In genomic region chr11:80872509-80873474, GRCm38 (mm10) we compare ENCODE assay signal across 9 mouse cellular contexts. TPM values are rescaled to one million over a fixed set of nuclear protein-coding genes. Genes with fewer than 3 reads are reported as not detected.
DNase-seq lines count a peak whose midpoint lies in the region; ATAC-seq and TF ChIP-seq lines count a peak whose summit lies in the region.
"Had no signal": no experiment of that assay in that cellular context is flagged by ENCODE, and none has a peak within 500 bp of the region (broad histone marks: within the 10 kb centered on the region; RNA-seq: fewer than 3 reads in every experiment).

No protein-coding gene starts in this region.

- ATAC-seq in erythroblast, adult 5-6 weeks (replicated peaks; ENCODE audit: low FRiP score, poor library complexity, severe bottlenecking), result peak; percentile 80
- ATAC-seq in intestine, embryonic 15.5 days, result peak; percentile 73
- no peak for ATAC-seq in lung, embryonic 14.5 days (ENCODE audit: insufficient read depth)
- no peak for ATAC-seq in inflammation-experienced regulatory T-cells, adult 6 months

- H3K9ac ChIP-seq in intestine, embryonic 15.5 days, result no peak overlapping the region
- H3K9ac ChIP-seq in lung, embryonic 14.5 days, result no peak overlapping the region

- 61% methylated on average over 17 of the region's 17 CpGs for WGBS in intestine, embryonic 15.5 days
- 60% methylated on average over 17 of the region's 17 CpGs for WGBS in lung, embryonic 14.5 days

- H3K27ac ChIP-seq in bone marrow macrophage, adult 2 months (ENCODE audit: insufficient read depth, low read depth, low read length), result no peak overlapping the region
- no peak overlapping the region for H3K27ac ChIP-seq in intestine, embryonic 15.5 days
- H3K27ac ChIP-seq in lung, embryonic 14.5 days (ENCODE audit: low read depth), result no peak overlapping the region

- no peak for TF ChIP-seq POLR2A in bone marrow macrophage, adult 2 months (IDR thresholded peaks at IDR 0.05; ENCODE audit: borderline replicate concordance, low read depth, low read length)

- no peak overlapping the region for H3K4me2 ChIP-seq in intestine, embryonic 15.5 days (replicated peaks)
- H3K4me2 ChIP-seq in lung, embryonic 14.5 days, result no peak overlapping the region

- H3K36me3 ChIP-seq in intestine, embryonic 15.5 days, result no peaks in the 10 kb centered on the region
- no peaks in the 10 kb centered on the region for H3K36me3 ChIP-seq in lung, embryonic 14.5 days (ENCODE audit: insufficient read depth)

- no peaks in the 10 kb centered on the region for H3K9me3 ChIP-seq in intestine, embryonic 15.5 days
- no peaks in the 10 kb centered on the region for H3K9me3 ChIP-seq in lung, embryonic 14.5 days (ENCODE audit: low read depth, low read length)

- peak; percentile 39 for DNase-seq in right cerebral cortex, adult 18-20 months
- DNase-seq in right cerebral cortex, postnatal 36 days (ENCODE audit: low spot score in 2 of 2), result no peak
- peak; percentile 82 for DNase-seq in lung, embryonic 14.5 days
- DNase-seq in spleen, adult 12 weeks (ENCODE audit: low spot score), result peak; percentile 50

- TF ChIP-seq CTCF in bone marrow macrophage, adult 2 months (IDR thresholded peaks at IDR 0.05; ENCODE audit: low read depth, low read length), result peak; percentile 39
- peak; percentile 84 for TF ChIP-seq CTCF in lung, embryonic 14.5 days (IDR thresholded peaks at IDR 0.05; ENCODE audit: low read depth)

- H3K4me1 ChIP-seq in bone marrow macrophage, adult 2 months (ENCODE audit: control insufficient read depth, insufficient read depth, low read length), result no peaks in the 10 kb centered on the region
- no peaks in the 10 kb centered on the region for H3K4me1 ChIP-seq in intestine, embryonic 15.5 days (replicated peaks)
- no peaks in the 10 kb centered on the region; the same call in 1 of the 2 replicates for H3K4me1 ChIP-seq in lung, embryonic 14.5 days (ENCODE audit: insufficient read depth)

- no peak overlapping the region for H3K4me3 ChIP-seq in bone marrow macrophage, adult 2 months (ENCODE audit: insufficient read depth, low read length)
- H3K4me3 ChIP-seq in intestine, embryonic 15.5 days (replicated peaks), result no peak overlapping the region
- no peak overlapping the region for H3K4me3 ChIP-seq in lung, embryonic 14.5 days (ENCODE audit: low read depth, low read length)

- H3K27me3 ChIP-seq in intestine, embryonic 15.5 days (replicated peaks), result no peaks in the 10 kb centered on the region
- no peaks in the 10 kb centered on the region for H3K27me3 ChIP-seq in lung, embryonic 14.5 days (ENCODE audit: insufficient read depth, low read length)

RNA-seq across cellular contexts. Expression of gene Spaca3, which starts 14.6 kb away (rescaled TPM):
- polyA plus RNA-seq in bone marrow macrophage, adult 2 months (2012; ENCODE audit: insufficient read depth, insufficient read length, missing spikeins), result not detected in 2 replicates
- not detected in 2 replicates for total RNA-seq in erythroblast, adult 5-6 weeks (2015; ENCODE audit: low replicate concordance)
- not detected in 2 replicates for total RNA-seq in erythroblast, adult 5-6 weeks (2017; ENCODE audit: low replicate concordance)
- not detected in 2 replicates for polyA plus RNA-seq in intestine, embryonic 15.5 days (2015; fragmentation: Nextera tagmentation; extraction: Ambion mirVana)
- not detected in 2 replicates for polyA plus RNA-seq in lung, embryonic 14.5 days (2014; fragmentation: Nextera tagmentation; extraction: Ambion mirVana)
- not detected for polyA plus RNA-seq in inflammation-experienced regulatory T-cells, adult 6 months (2017; shearing (Covaris generic))
- polyA plus RNA-seq: heart, embryonic 16.5 days had no signal

Comparison
In these comparisons a context has a peak if more than half of its experiments do, and no peak if none do; other contexts are left out.
1. DNase-seq: peak in right cerebral cortex, adult 18-20 months (single experiment), lung, embryonic 14.5 days (single experiment) and spleen, adult 12 weeks (single experiment); none in right cerebral cortex, postnatal 36 days (0 of 2).
2. ATAC-seq: peak in erythroblast, adult 5-6 weeks (single experiment) and intestine, embryonic 15.5 days (single experiment); none in lung, embryonic 14.5 days (single experiment) and inflammation-experienced regulatory T-cells, adult 6 months (single experiment).